27 mouse cellular contexts compared by ENCODE assay signal in genomic region chr1:41825223-41825622, GRCm38 (mm10).
"Had no signal": no experiment of that assay in that cellular context is flagged by ENCODE, and none has a peak within 500 bp of the region (broad histone marks: within the 10 kb centered on the region; RNA-seq: fewer than 3 reads in every experiment).

No protein-coding gene starts in this region.

- H3K9ac ChIP-seq: heart, embryonic 13.5 days; heart, embryonic 15.5 days; hindbrain, embryonic 12.5 days; hindbrain, embryonic 14.5 days; kidney, embryonic 15.5 days; limb, embryonic 13.5 days; limb, embryonic 15.5 days; liver, embryonic 12.5 days; liver, embryonic 14.5 days had no signal

- H3K4me3 ChIP-seq: heart, adult 2 months; heart, embryonic 13.5 days; heart, embryonic 15.5 days; hindbrain, embryonic 12.5 days; kidney, embryonic 15.5 days; limb, embryonic 13.5 days; limb, embryonic 15.5 days; liver, embryonic 12.5 days had no signal

- DNase-seq: gastrocnemius, postnatal 14 days; gastrocnemius, postnatal 36 days; heart, adult 11 months; heart, adult 2 months; heart, postnatal 14 days; heart, postnatal 36 days; kidney, adult 11 months; kidney, adult 2 months; kidney, adult 9 months; kidney, postnatal 14 days; kidney, postnatal 36 days; layer of hippocampus, adult 9-11 months; layer of hippocampus, postnatal 36 days; left cerebral cortex, postnatal 4 days had no signal

- H3K9me3 ChIP-seq: heart, embryonic 13.5 days; heart, embryonic 15.5 days; hindbrain, embryonic 12.5 days; kidney, embryonic 15.5 days; limb, embryonic 13.5 days; limb, embryonic 15.5 days; liver, embryonic 12.5 days had no signal

- ATAC-seq: hindbrain, postnatal 0 days; intestine, embryonic 16.5 days; liver, embryonic 12.5 days had no signal

- H3K27me3 ChIP-seq: heart, embryonic 13.5 days; heart, embryonic 15.5 days; hindbrain, embryonic 12.5 days; kidney, embryonic 15.5 days; limb, embryonic 13.5 days; limb, embryonic 15.5 days; liver, embryonic 12.5 days had no signal

- H3K4me2 ChIP-seq: heart, embryonic 11.5 days; heart, embryonic 13.5 days; heart, embryonic 15.5 days; hindbrain, embryonic 12.5 days; hindbrain, embryonic 14.5 days; kidney, embryonic 15.5 days; limb, embryonic 13.5 days; limb, embryonic 15.5 days; liver, embryonic 12.5 days had no signal

- H3K36me3 ChIP-seq: heart, embryonic 13.5 days; heart, embryonic 15.5 days; hindbrain, embryonic 12.5 days; kidney, embryonic 15.5 days; limb, embryonic 13.5 days; limb, embryonic 15.5 days; liver, embryonic 12.5 days had no signal

- H3K4me1 ChIP-seq: heart, embryonic 13.5 days; heart, embryonic 15.5 days; hindbrain, embryonic 12.5 days; kidney, embryonic 15.5 days; limb, embryonic 13.5 days; limb, embryonic 15.5 days; liver, embryonic 12.5 days had no signal

- H3K27ac ChIP-seq: heart, adult 2 months; heart, embryonic 13.5 days; heart, embryonic 15.5 days; hindbrain, embryonic 12.5 days; hindbrain, embryonic 14.5 days; hindbrain, postnatal 0 days; kidney, embryonic 15.5 days; kidney, postnatal 0 days; limb, embryonic 13.5 days; limb, embryonic 15.5 days; liver, embryonic 12.5 days; liver, embryonic 14.5 days had no signal
